Mouse (Mus musculus) myocyte (in vitro differentiated cells): Measurements from ENCODE around the gene Snrpc.

ENCODE experiments used
- E2F4 ChIP-seq: IDR thresholded peaks from one replicate; pipeline ENCODE4 v1.6.1; 2011; ENCODE audit warnings: mild to moderate bottlenecking, control low read depth, moderate library complexity; ENCODE audit not compliant: insufficient read depth
- MAX ChIP-seq: IDR thresholded peaks from one replicate; pipeline ENCODE4 v1.6.1; 2011; ENCODE audit warnings: low read depth, mild to moderate bottlenecking, control low read depth
- POLR2A ChIP-seq: IDR thresholded peaks from one replicate; pipeline ENCODE4 v1.6.1; 2011; ENCODE audit warnings: low read depth, mild to moderate bottlenecking, control low read depth, moderate library complexity; ENCODE audit not compliant: insufficient read length
- POLR2AphosphoS2 ChIP-seq: IDR thresholded peaks from one replicate; pipeline ENCODE4 v1.6.1; 2011; ENCODE audit warnings: low read depth, control low read depth; ENCODE audit not compliant: insufficient read length
- REST ChIP-seq: IDR thresholded peaks from one replicate; pipeline ENCODE4 v1.6.1; 2011; ENCODE audit warnings: mild to moderate bottlenecking, control low read depth, moderate library complexity; ENCODE audit not compliant: insufficient read depth, insufficient read length
- SRF ChIP-seq: IDR thresholded peaks from one replicate; pipeline ENCODE4 v1.6.1; 2011; ENCODE audit warnings: low read depth; ENCODE audit not compliant: control insufficient read depth, insufficient read length
- TCF12 ChIP-seq: IDR thresholded peaks from one replicate; pipeline ENCODE4 v1.6.1; 2011; ENCODE audit warnings: mild to moderate bottlenecking, control low read depth; ENCODE audit not compliant: poor library complexity, insufficient read depth, severe bottlenecking
- TCF3 ChIP-seq: IDR thresholded peaks from one replicate; pipeline ENCODE4 v1.6.1; 2011; ENCODE audit warnings: low read depth, control low read depth; ENCODE audit not compliant: insufficient read length
- USF1 ChIP-seq: IDR thresholded peaks from one replicate; pipeline ENCODE4 v1.6.1; 2011; ENCODE audit warnings: low read depth, mild to moderate bottlenecking, control low read depth, moderate library complexity

DNA sequence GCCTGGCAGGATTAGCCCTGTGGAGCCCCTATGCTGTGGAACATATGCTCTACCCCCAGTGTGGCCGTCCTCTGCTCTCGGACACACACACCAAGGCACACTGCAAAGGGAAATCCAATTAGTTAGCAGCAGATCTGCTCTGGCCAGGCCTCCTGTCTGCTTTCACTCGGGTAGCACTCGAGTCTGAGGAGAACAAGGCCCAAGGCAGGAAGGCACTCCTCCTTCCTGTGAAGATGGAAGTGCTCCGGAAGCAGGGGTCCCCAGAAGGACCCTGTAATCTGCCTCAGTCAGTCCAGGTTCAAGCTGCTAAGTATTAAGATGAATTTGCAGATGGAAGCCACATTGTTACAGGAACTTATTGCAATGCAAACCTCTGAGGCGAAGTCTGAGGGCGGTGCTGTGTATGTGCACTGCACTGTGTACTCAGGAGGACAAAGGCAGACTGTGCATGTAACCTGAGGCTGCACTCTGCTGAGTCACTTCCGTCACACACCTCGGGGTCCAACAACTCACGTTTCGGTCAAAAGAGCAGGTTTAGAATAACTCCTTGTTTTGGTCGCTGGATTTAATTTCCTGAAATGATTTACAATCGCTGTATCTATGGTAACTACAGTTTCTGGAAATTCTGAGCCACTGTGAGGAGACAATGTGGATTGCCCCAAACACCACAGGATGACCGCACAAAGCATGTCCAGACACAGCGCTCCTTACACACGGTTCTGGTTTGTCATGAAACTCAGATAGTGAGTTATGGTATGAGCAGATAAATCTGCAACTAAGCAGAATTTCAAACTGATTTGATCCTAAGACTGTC is 38.0 kb upstream of the Snrpc start:
- TF ChIP-seq TCF12 (no peak), POLR2A (no peak), TCF3 (no peak), SRF (no peak), USF1 (no peak), POLR2AphosphoS2 (no peak), MAX (no peak), E2F4 (no peak), REST (no peak)
